In genomic region chr19:17323006-17323688, GRCm38 (mm10) we compare ENCODE assay signal across 9 mouse cellular contexts. TPM values are rescaled to one million over a fixed set of nuclear protein-coding genes. Genes with fewer than 3 reads are reported as not detected.
DNase-seq lines count a peak whose midpoint lies in the region; ATAC-seq and TF ChIP-seq lines count a peak whose summit lies in the region.
"Had no signal": no experiment of that assay in that cellular context is flagged by ENCODE, and none has a peak within 500 bp of the region (broad histone marks: within the 10 kb centered on the region; RNA-seq: fewer than 3 reads in every experiment).

No protein-coding gene starts in this region.

- H3K36me3 ChIP-seq in kidney, embryonic 15.5 days: no peaks in the 10 kb centered on the region
- H3K36me3 ChIP-seq in liver, embryonic 14.5 days (replicated peaks; ENCODE audit: control insufficient read depth, insufficient read depth, low read depth): peaks cover 16% of the 10 kb centered on the region
- no peaks in the 10 kb centered on the region for H3K36me3 ChIP-seq in stomach, embryonic 15.5 days
- H3K36me3 ChIP-seq: midbrain, embryonic 12.5 days; neural tube, embryonic 15.5 days had no signal

- H3K27ac ChIP-seq in kidney, embryonic 15.5 days: no peak overlapping the region
- H3K27ac ChIP-seq in liver, embryonic 14.5 days: peak overlapping the region; percentile 99
- H3K27ac ChIP-seq in stomach, embryonic 15.5 days: no peak overlapping the region
- H3K27ac ChIP-seq: midbrain, embryonic 12.5 days; neural tube, embryonic 15.5 days had no signal

- peak; percentile 71 for TF ChIP-seq CTCF in liver, embryonic 14.5 days (IDR thresholded peaks at IDR 0.05; ENCODE audit: low read depth)

- no peak overlapping the region for H3K9ac ChIP-seq in kidney, embryonic 15.5 days
- H3K9ac ChIP-seq in liver, embryonic 14.5 days (replicated peaks): peak overlapping the region; percentile 81
- H3K9ac ChIP-seq in stomach, embryonic 15.5 days: no peak overlapping the region
- H3K9ac ChIP-seq: midbrain, embryonic 12.5 days; neural tube, embryonic 15.5 days had no signal

- H3K9me3 ChIP-seq in kidney, embryonic 15.5 days (replicated peaks): no peaks in the 10 kb centered on the region
- H3K9me3 ChIP-seq in liver, embryonic 14.5 days (ENCODE audit: control insufficient read depth, low read length): no peaks in the 10 kb centered on the region
- H3K9me3 ChIP-seq in stomach, embryonic 15.5 days: no peaks in the 10 kb centered on the region
- H3K9me3 ChIP-seq: midbrain, embryonic 12.5 days; neural tube, embryonic 15.5 days had no signal

- no peak overlapping the region for H3K4me3 ChIP-seq in kidney, embryonic 15.5 days (replicated peaks)
- peak overlapping the region in 1 of 2 experiments; percentile 46; a peak in 2 of 4 replicates for H3K4me3 ChIP-seq in liver, embryonic 14.5 days (ENCODE audit: insufficient read depth in 1 of 2, low read depth in 2 of 2, low read length in 2 of 2)
- no peak overlapping the region for H3K4me3 ChIP-seq in stomach, embryonic 15.5 days (replicated peaks)
- H3K4me3 ChIP-seq: midbrain, embryonic 12.5 days; neural tube, embryonic 15.5 days had no signal

- H3K27me3 ChIP-seq in kidney, embryonic 15.5 days: no peaks in the 10 kb centered on the region
- H3K27me3 ChIP-seq in liver, embryonic 14.5 days (ENCODE audit: control insufficient read depth, insufficient read depth, low read length): no peaks in the 10 kb centered on the region
- no peaks in the 10 kb centered on the region for H3K27me3 ChIP-seq in stomach, embryonic 15.5 days (replicated peaks)
- H3K27me3 ChIP-seq: midbrain, embryonic 12.5 days; neural tube, embryonic 15.5 days had no signal

- no peaks in the 10 kb centered on the region for H3K4me1 ChIP-seq in kidney, embryonic 15.5 days
- peaks cover 46 to 53% of the 10 kb centered on the region in 2 experiments for H3K4me1 ChIP-seq in liver, embryonic 14.5 days (replicated peaks; ENCODE audit: control insufficient read depth in 2 of 2, insufficient read depth in 2 of 2, low read length in 1 of 2)
- no peaks in the 10 kb centered on the region for H3K4me1 ChIP-seq in stomach, embryonic 15.5 days
- H3K4me1 ChIP-seq: midbrain, embryonic 12.5 days; neural tube, embryonic 15.5 days had no signal

- H3K4me2 ChIP-seq in kidney, embryonic 15.5 days: no peak overlapping the region
- peak overlapping the region; percentile 85 for H3K4me2 ChIP-seq in liver, embryonic 14.5 days (ENCODE audit: low read depth)
- H3K4me2 ChIP-seq in stomach, embryonic 15.5 days: no peak overlapping the region
- H3K4me2 ChIP-seq: midbrain, embryonic 12.5 days; neural tube, embryonic 15.5 days had no signal

- DNase-seq in kidney, adult 11 months: no peak
- peak; percentile 94 to 97 (median 95) for DNase-seq in liver, embryonic 14.5 days (ENCODE audit: low read depth in 3 of 3, low spot score in 3 of 3)
- DNase-seq in right cerebral cortex, postnatal 25 days: no peak
- no peak for DNase-seq in kidney, postnatal 10 days

- WGBS in kidney, embryonic 15.5 days: 88% methylated on average over 11 of the region's 11 CpGs
- WGBS in liver, embryonic 14.5 days (ENCODE audit: insufficient replicate concordance): 15% methylated on average over 11 of the region's 11 CpGs
- WGBS in stomach, embryonic 15.5 days: 83% methylated on average over 11 of the region's 11 CpGs

- TF ChIP-seq EP300 in liver, embryonic 14.5 days (IDR thresholded peaks at IDR 0.05; ENCODE audit: low read depth): peak; percentile 98

- peak; percentile 86 for ATAC-seq in kidney, embryonic 15.5 days (replicated peaks; ENCODE audit: low FRiP score)
- peak; percentile 91 for ATAC-seq in common myeloid progenitor, adult 5-6 weeks (replicated peaks; ENCODE audit: low read depth, poor library complexity, severe bottlenecking)
- peak; percentile 98 for ATAC-seq in liver, embryonic 14.5 days (ENCODE audit: insufficient read depth)
- ATAC-seq in stomach, embryonic 15.5 days (ENCODE audit: insufficient read depth, low FRiP score, low read depth): peak; percentile 97

RNA-seq across cellular contexts. Expression of gene Gcnt1, which starts 49.5 kb away (rescaled TPM):
- 27.6 and 29.6 TPM in 2 replicates for polyA plus RNA-seq in kidney, embryonic 15.5 days (2015; fragmentation: Nextera tagmentation; extraction: Ambion mirVana)
- 23.8 and 26.2 TPM in 2 replicates for total RNA-seq in common myeloid progenitor, adult 5-6 weeks (2017)
- 11.9 and 14.6 TPM in 2 replicates for polyA plus RNA-seq in liver, embryonic 14.5 days (2012; rRNA removed)
- polyA plus RNA-seq in liver, embryonic 14.5 days (2014; fragmentation: Nextera tagmentation; extraction: Ambion mirVana): 25.1 and 26.0 TPM in 2 replicates
- 7.4 and 8.3 TPM in 2 replicates for polyA plus RNA-seq in stomach, embryonic 15.5 days (2015; fragmentation: Nextera tagmentation; extraction: Ambion mirVana)

Comparison
In these comparisons a context has a peak if more than half of its experiments do, and no peak if none do; other contexts are left out.
1. DNase-seq: peak in liver, embryonic 14.5 days (3 of 3); none in kidney, adult 11 months (single experiment), right cerebral cortex, postnatal 25 days (single experiment) and kidney, postnatal 10 days (single experiment).
2. Peak in every context shown above with its lines, with median percentiles within 50 percentile points of each other: ATAC-seq.